Mouse (Mus musculus): Measurements from ENCODE around the gene Itsn1.
A peak's percentile ranks its signal among the peaks of the same experiment; 100 is the strongest.

The Itsn1 gene

DNA sequence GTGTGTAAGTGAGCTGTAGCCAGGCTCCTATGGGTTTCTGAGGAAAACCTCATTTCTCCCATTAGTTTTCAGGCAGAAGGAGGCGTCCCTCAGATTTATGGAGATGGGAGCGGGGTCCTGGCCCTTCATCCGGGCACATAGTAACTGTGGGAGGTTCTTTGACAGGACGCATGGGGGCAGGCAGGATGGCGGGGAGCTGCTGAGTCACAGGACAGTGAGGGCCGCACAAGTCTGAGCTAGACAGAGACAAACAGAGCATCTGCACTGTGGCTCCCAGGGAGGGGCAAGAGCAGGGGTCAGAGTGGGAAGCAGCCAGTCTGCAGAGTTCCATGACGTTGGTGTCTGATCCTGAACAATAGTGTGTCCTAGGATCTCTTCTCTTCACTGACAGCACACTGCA, 133.8 kb downstream of the Itsn1 start:
- no peak for ATAC-seq (ENCODE audit: insufficient number of reproducible peaks, low FRiP score, low TSS enrichment)

DNA sequence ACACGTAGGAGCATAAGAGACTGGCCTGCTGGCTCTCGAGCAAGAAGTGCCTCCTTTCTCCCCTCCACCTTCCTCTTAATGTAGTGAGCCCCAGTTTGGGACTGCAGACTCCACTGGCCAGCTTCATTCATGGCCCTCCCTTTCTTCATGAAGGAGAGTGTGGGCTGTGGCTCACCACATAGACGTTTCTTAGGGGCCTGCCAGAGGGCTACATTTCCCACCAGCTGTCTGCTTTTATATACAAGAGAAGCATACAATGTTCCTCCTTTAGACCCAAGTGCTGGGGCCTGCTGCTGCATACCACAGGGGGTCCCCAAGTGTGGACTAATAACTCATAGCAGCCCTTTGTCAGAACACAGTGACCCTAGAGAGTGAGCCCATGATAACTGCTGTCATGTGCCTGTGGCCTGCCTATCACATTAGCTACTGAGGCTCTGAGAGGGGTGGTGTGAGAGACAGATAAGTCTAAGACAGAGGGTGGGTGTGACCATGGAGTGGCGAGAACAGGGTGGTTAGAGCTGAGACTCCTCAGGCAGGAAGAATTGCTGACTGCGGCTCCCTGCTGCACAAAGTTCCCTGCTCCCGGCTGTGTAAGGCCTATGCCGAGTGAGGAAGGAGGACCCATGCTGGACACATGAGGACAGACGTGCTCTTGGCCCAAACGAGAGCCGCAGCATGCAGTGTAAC, 135.7 kb downstream of the Itsn1 start:
- ATAC-seq (ENCODE audit: insufficient number of reproducible peaks, low FRiP score, low TSS enrichment), result no peak

DNA sequence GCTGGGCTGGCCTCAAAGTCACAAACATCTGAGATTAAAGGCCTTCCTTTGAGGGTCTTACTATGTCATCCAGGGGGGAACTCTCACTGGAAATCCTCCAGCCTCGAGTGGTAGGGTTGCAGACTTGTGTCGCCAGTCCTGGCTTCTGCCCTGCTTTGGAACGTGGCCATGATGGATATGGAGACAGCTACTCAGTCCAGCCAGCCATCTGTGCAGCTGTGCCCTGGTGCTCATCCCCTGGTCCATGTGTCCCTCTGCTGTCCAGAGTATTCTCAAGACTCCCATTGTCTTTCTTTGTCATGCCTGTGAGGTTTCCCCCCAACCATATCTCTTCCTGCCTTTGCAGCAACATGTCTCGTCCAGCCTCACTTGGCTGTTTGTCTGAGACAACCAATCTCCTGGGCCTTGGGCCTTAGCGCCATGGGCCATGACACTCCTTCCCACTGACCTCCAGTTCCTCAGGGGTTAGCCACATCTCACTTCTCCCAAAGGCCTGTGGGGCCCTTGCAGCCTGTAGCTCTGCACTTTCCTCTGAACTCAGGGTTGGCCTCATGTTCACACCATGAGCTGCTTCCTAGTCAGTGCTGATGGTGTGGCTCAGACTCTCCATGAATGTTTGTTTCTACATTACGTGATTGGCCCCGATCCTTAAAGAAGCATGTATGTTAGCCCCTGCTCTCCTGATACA, 136.6 kb downstream of the Itsn1 start:
- no peak for ATAC-seq (ENCODE audit: insufficient number of reproducible peaks, low FRiP score, low TSS enrichment)

DNA sequence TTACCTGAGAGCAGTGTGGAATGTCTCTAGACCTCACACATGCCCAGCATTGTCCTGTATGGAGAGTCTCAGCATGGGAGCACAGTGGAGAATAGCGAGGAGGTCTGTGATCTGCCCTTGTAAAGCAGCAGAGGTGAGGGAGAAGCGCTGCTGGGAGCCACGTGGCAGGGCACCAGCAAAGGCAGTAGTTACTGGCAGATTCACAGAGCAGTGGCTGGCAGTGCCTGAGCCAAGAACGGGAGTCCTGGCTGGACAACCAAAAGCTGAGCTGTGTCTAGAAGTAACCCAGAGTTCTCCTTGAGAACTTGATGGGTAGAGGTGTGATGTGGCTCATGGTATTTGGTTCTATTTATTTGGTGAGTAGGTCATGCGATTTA, 137.2 kb downstream of the Itsn1 start:
- no peak for ATAC-seq (ENCODE audit: insufficient number of reproducible peaks, low FRiP score, low TSS enrichment)

DNA sequence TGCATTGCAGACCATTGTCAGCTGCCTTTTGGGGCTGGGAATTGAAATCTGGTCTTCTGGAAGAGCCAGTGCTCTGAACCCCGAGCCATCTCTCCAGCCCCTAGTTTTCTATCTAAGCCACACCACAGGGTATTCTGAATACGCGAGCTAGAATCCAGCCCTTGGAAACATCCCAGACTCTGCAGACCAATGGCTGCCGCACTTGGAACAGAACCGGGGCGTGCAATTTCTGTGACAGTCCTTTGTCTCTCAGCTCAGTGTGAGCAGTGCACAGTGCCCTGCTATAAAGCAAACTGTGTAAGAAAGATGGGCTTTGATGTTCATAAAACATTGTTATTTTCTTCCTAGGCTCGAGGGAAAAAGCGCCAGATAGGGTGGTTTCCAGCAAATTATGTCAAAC, 138.6 kb downstream of the Itsn1 start:
- ATAC-seq (ENCODE audit: insufficient number of reproducible peaks, low FRiP score, low TSS enrichment), result no peak

DNA sequence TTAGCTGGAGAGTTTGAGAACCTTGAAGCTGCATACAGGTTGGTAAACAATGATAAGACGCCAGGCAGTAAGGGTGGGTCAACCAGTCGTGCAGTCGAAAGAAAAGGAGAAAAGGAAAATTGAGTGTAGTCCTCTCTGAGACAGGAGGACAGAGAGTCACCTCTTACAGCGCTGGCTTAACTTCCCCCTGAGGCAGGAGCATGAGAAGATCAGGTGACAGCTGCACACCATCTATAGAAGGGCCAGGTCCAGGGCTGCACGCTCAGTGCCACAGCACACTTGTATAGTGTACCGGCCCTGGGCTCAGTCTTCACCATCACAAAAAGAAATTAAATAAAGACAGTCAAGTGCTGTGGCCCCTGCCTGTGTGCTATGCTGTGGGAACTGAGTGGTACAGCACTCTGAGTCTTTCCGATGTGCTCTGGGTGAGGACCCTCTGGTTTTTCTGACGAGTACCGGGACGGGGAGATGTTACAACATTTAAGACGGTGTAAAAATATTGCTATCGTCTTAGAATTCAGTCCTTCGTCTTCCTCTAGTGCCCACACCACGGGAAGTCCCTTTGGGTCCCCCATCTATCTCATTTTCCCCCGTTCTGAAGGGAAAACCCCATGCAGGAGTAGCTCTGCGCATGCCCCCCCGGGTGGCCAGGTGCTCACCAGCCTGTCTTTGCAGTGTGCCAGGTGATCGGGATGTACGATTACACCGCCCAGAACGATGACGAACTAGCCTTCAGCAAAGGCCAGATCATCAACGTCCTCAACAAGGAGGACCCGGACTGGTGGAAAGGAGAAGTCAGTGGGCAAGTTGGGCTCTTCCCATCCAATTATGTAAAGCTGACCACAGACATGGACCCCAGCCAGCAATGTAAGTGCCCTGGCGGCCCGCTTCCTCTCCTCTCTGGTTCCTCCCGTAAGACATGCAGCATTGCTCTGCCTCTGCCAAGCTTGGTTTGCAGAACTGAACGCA, 140.1 kb downstream of the Itsn1 start:
- ATAC-seq (ENCODE audit: insufficient number of reproducible peaks, low FRiP score, low TSS enrichment), result peak; percentile 74

DNA sequence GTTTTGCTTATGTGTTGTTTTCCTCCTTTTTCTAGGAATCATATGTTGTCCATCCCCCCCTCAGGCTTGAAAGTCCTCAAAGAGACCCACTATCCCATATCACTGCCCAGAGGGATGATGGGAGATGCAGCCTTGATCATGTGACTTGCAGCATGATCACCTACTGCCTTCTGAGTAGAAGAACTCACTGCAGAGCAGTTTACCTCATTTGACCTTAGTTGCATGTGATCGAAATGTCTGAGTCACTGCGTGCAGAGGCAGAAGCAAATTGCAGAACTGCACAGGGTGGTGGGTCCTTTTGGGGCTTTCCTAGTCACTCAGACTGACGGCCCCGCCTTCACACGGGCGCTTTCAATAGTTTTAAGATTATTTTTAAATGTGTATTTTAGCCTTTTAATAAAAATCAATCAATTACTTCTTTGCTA, 141.1 kb downstream of the Itsn1 start:
- ATAC-seq (ENCODE audit: insufficient number of reproducible peaks, low FRiP score, low TSS enrichment), result no peak

DNA sequence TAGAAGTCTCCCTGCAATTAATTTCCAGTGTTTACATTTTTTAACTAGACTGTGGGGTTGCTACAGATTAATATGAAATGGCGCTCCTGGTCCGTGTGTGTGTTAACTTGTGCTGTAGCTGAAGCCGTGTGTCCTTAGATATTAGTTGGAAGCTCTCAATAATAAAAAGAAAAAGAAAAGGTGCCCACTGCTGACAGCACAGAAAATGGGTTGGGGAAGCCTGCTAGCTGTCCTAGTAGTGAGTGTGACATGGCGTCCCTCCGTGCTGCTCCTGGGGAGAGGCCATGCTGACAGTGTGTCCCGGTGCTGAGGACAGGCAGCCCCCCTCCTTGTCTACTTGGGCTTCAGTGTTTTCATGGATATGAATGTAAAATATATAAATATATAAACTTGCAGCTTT, 142.1 kb downstream of the Itsn1 start:
- no peak for ATAC-seq (ENCODE audit: insufficient number of reproducible peaks, low FRiP score, low TSS enrichment)

DNA sequence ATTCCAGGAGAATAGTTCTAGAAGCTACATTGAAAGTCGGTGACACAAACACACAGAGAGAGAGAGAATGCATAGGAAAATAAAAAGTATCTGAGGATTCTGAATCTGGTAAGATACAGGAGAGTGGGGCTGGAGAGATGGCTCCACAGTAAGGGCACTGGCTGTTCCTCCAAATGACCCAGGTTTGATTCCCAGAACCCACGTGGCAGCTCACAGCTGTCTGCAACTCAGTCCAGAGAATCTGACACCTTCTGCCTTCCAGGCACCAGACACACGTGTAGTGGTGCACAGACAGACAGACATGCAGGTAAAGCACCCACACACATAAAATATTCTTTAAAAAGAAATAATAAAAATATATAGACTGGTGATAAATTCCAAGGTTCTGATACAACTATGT, 144.6 kb downstream of the Itsn1 start:
- no peak for ATAC-seq (ENCODE audit: insufficient number of reproducible peaks, low FRiP score, low TSS enrichment)

DNA sequence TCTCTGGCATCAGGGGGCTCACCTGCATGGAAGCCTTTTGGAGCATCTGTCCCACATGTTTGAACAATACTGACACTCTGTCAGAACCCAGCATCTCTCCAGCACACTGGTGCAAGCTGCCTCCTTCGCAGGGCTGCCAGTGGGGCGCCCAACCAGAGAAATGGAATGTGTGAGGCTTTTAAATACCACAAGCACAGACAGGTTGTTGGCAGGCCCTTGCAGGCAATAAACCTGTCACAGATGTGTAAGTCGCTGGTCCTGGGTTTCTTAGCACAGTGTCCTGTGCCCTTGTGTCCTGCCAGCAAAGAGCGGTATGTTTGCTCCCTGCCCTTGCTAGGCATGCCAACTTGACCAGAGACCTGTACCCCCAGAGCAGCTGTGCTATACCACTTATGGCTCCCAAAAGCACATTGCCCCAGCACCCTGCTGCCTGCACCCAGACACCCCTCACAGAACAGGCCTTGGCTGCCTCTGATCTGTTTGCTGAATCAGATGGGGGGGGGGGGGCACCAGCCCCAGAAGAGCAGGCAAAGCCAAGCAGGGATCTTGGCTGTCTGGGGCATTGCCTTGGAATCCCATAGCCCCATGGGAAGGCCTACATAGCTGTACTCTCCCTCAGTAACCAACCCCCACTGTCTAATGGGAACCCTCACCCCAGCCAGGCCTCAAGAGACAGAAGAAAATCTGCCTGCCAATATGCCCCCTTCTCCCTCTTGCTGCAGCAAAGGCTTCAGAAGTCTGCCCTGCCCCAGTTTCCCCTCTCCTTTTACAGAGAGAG, 146.7 kb downstream of the Itsn1 start:
- ATAC-seq (ENCODE audit: insufficient number of reproducible peaks, low FRiP score, low TSS enrichment), result no peak

DNA sequence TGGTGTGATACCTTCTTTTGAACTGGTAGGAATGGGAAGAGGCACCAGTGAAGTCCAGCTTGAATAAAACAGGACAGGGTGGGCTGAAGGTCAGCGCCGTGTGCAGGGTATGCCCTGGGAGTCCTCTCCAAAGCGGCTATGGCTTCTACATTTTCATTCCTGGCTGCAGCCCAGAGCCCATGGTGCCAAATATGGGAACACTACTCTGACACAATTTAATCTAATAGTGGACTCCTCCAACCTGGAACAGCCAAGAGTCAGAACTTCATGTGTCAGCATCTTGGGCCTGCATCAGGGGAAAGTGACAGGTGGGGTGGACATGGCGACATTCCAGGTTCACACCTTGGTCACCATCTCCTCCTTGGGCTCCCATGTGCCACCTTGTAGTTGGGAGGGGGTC, 147.4 kb downstream of the Itsn1 start:
- ATAC-seq (ENCODE audit: insufficient number of reproducible peaks, low FRiP score, low TSS enrichment), result no peak

DNA sequence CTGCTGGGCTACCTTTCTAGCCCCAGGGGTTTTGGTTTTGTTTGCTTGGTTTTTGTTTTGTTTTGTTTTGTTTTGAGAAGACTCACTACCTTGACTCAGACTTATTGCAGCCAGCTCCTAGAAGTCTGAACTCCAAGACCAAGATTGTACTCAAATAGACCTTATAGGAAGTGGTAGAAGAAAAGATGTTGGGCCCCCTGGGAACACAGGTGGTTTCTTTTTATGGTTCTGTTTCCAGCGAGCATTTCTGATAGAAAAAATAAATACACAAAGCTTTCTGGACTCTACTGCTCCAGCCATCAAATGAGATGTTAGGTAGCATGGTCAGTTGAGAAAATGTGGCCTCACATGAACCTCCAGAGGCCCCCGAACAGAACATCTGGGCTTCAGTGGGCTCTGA, 150.0 kb downstream of the Itsn1 start:
- ATAC-seq (ENCODE audit: insufficient number of reproducible peaks, low FRiP score, low TSS enrichment), result no peak

DNA sequence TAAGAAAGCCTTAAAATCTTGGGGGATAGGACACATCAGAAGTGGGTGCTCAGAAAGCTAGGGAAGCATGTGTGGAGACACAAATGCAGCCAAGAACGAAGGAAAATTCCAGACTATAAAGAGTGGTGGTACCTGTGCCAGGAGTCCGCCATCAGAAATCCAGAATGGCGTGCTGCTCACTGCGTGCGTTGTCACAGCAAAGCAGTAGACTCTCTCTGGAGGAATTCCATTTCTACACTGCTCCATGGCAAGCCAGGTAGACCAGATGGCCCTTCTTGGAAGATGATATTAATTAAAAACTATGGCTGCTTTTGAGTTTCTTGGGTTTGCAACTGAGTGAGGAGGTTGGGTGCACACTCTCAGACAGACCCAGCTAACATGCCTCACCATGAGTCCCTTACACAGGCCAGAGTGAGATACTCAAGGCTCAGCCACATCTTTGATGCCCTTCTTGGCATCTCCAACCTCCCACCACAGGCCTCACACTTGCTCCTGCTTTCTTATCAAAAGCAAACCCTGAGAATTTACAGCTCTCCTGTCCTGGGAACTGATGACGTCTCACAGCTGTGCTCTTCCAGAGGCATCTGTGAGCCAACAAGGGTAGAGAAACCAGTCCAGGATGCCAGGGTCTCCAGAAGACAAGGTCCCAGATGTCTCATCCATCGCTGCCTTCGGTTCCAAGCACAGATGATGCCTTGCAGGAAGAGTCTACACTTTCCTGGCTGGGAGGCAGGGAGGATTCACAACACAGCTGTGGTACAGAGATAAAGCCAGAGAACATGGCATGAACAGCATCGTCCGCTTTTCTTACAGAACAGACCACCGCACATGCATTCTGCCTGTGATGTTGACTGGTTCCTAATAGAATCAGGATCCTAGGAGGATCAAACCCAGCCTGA, 152.0 kb downstream of the Itsn1 start:
- no peak for ATAC-seq (ENCODE audit: insufficient number of reproducible peaks, low FRiP score, low TSS enrichment)

DNA sequence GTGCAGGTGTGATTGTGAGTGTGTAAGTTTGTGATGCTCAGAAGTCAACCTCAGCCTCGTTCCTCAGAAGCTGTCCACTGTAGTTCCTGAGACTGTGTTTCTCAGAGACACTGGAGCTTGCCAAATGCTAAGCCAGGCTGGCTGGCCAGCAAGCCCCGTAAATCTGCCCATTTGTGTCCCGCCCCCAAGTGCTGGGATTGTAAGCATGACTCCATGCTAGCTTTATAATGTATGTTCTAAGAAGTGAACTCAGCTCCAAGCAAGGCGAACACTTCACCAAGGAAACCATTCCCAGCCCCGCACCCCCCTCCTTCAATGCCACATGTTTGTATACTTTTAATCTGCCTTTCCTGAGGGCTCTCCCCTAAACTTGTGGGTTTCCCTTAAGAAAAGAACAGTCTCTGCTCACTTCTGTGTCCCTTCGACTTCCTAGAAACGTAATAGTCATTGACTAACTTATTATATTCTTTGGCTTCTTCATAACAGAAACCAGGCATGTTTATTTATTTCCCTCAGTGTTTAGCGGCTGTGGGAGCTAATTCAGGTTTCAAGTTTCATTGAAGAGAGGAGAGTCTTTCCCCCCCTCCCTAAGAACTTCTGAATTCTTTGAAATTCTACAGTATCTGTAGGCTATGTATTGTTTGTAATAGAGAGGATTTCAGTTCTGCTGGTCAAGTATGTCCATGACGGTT, 153.2 kb downstream of the Itsn1 start:
- no peak for ATAC-seq (ENCODE audit: insufficient number of reproducible peaks, low FRiP score, low TSS enrichment)

DNA sequence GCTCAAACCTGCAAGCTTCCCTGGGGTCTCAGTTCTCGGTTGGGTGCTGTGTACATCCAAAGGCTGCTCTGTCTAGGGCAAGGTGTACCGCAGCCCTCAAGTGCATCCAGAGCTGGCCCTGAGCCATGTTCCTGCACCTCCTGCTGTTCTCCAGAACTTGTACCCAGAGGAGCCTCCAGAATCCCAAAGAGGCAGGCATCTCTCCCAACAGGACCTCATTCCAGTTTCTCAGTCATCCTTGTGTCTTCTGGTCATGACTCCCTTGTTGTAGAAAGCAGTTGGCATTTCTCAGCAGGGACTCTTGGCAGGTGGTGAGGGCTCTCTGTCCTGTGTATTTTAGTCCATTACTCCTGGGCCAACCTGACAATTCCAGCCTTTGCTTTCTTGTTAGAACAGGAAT, 154.6 kb downstream of the Itsn1 start:
- peak; percentile 50 for ATAC-seq (ENCODE audit: insufficient number of reproducible peaks, low FRiP score, low TSS enrichment)

DNA sequence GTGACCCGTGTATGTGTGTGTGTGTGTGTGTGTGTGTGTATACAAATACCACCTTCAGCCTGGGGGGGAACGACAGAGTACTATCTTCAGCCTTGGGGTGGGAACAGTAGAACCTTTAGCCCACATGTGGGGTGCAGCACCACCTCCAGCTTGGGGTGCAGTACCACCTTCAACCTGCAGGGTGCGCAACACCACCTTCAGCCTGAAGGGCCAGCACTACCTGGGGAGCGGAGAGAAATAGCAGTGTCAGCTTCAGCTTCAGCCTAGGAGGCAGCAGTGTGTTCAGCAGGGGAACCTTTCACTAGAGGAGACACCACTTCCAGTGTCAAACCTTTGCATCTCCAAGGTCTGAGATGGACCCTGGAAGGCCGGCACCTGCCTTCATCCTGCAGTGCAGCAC, 155.1 kb downstream of the Itsn1 start:
- no peak for ATAC-seq (ENCODE audit: insufficient number of reproducible peaks, low FRiP score, low TSS enrichment)

DNA sequence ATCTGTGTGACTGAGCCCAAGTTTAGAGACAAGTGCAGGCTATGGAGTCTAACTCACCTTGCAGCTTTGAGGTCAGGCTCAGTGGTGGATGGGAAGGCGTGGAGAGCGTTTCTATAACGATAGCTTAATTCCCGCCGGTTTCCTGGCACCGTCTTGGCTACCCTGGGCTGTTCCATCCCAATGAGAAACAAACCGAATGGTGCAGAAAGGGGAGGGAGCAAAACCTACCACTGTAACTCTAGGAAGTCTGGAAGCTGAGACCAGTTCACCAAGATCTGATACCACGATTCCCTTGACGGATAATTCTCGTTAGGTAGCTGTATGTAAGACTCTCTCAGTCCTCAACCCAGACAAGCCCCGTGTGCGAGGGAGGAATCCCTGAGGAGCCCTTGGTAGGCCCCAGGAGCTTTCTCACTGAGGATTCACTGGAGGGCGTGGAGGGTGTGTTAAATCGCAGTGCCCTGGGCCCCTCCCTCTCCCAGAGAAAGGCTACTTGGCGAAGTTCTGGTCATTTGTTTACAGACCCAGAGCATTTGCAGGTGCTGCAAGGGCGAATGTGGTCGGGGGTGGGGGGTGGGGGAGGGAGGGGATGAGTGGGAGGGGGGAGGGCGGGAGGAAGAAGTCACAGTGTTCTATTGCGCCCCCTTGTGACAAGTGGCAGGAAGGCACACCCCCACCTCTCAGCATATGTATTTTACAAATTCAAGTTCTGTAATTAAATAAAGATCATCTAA, 156.5 kb downstream of the Itsn1 start:
- ATAC-seq (ENCODE audit: insufficient number of reproducible peaks, low FRiP score, low TSS enrichment), result no peak

DNA sequence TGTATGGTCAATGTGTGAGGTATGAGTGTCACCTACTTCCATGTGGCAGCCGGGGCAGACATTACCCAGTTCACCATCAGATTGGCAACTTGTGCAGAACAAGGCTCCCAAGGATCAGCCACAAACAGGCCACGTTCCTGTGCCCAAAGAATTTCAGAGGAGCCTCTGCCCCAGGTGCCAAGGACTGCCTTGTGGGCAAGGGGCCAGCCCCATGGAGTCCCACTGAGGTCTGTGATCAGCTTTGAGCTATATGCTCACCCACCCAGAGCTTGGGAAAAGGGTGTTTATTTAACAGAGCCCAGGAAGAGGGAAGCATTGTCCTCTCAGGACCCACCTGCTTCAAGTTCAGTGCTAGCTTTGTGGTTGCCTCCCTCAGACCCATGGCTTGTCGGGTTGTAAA, 159.3 kb downstream of the Itsn1 start:
- no peak for ATAC-seq (ENCODE audit: insufficient number of reproducible peaks, low FRiP score, low TSS enrichment)

Data from cerebellum, adult (tissue).